Mouse (Mus musculus) lung, adult 2 months (tissue): Measurements from ENCODE around the gene Zfp664.

Source experiments
- CTCF ChIP-seq: fragments of 200-500 bp; IDR thresholded peaks from 2 replicates; pipeline ENCODE4 v1.5.1; 2011; ENCODE audit warnings: mild to moderate bottlenecking, low read length, control low read depth; ENCODE audit not compliant: insufficient read depth
- POLR2A ChIP-seq: fragments of 200-500 bp; IDR thresholded peaks from 2 replicates; pipeline ENCODE4 v1.6.1; 2011; ENCODE audit warnings: low read depth, mild to moderate bottlenecking, control low read depth, low read length, borderline replicate concordance; ENCODE audit errors: extremely low read depth

DNA sequence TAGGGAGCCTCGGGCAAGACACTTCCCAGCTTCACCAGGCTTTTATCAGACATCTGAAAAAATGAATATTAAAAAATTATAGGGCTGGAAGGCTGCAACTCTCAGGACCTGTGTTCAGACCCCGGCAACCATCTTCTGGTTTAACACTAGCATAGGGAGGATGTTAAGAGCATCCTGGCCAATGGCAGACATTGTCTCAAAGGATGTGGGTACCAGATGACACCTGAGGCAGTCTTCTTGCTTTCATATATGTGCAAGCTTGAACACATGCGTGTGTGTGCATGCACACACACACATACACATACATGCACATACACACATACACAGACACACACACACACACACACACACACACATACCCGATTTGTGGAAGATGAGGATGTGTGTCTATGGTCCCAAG, 82.6 kb downstream of the Zfp664 start:
- TF ChIP-seq CTCF, result no peak
- TF ChIP-seq POLR2A, result no peak
